Mouse (Mus musculus) bone marrow, adult 2 months (tissue): ENCODE measurements at regions not wholly inside any gene's neighbourhood (a gene's known extent, or its start where the extent isn't known, plus 50 kb on each side); places are given as distances from the start of the nearest gene placed in this dataset.

Source experiments
- H3K27ac ChIP-seq: fragments of 200-500 bp; 2 replicates; pipeline ENCODE4 v1.5.1; 2012; ENCODE audit warnings: low read depth, mild to moderate bottlenecking, control low read depth, inconsistent platforms, low read length; ENCODE audit not compliant: control insufficient read depth, poor library complexity, insufficient read depth
- H3K4me1 ChIP-seq: fragments of 200-500 bp; 2 replicates; pipeline ENCODE4 v1.6.1; 2011; ENCODE audit warnings: low read length; ENCODE audit not compliant: control insufficient read depth, insufficient read depth
- H3K4me3 ChIP-seq: fragments of 200-500 bp; replicated peaks from 2 replicates; pipeline ENCODE3; 2011; ENCODE audit warnings: mild to moderate bottlenecking, low read depth, low read length, control low read depth; ENCODE audit not compliant: control insufficient read depth
- CTCF ChIP-seq: fragments of 200-500 bp; IDR thresholded peaks from 2 replicates; pipeline ENCODE4 v1.5.1; 2011; ENCODE audit warnings: low read length, control low read depth; ENCODE audit not compliant: control insufficient read depth, insufficient read depth
- POLR2A ChIP-seq: fragments of 200-500 bp; IDR thresholded peaks from 2 replicates; pipeline ENCODE4 v1.6.1; 2011; ENCODE audit warnings: low read depth, mild to moderate bottlenecking, control low read depth, low read length, borderline replicate concordance; ENCODE audit not compliant: control insufficient read depth
- WGBS: fragments of 180-500 bp; shearing (Covaris S2); methylation state at CpG from one replicate; pipeline ENCODE4 v1.1.7; 2018; 5-methylcytosine and 5-hydroxymethylcytosine counted together

- no peaks in the 10 kb centered on the region for H3K4me1 ChIP-seq
- H3K27ac ChIP-seq, result no peak overlapping the region
- no peak overlapping the region for H3K4me3 ChIP-seq
- no peak for TF ChIP-seq POLR2A
- no peak for TF ChIP-seq CTCF
- 81% methylated on average over 4 of the region's 4 CpGs for WGBS
These were observed 508.8 kb downstream of the Pdcd6ip start for GRCm38 (mm10) chr9:113199241-113199640.

GRCm38 (mm10) chr9:113195556-113195955 is 512.5 kb downstream of the Pdcd6ip start:
- WGBS, result 70% methylated on average over 4 of the region's 4 CpGs
- no peak overlapping the region for H3K27ac ChIP-seq
- no peak overlapping the region for H3K4me3 ChIP-seq
- TF ChIP-seq POLR2A (no peak), CTCF (no peak)
- H3K4me1 ChIP-seq, result no peaks in the 10 kb centered on the region

- Histone ChIP-seq H3K27ac (no peak overlapping the region), H3K4me3 (no peak overlapping the region), H3K4me1 (no peaks in the 10 kb centered on the region)
- 37% methylated on average over 3 of the region's 3 CpGs for WGBS
- TF ChIP-seq CTCF (no peak), POLR2A (no peak)
These were observed 515.3 kb downstream of the Pdcd6ip start for GRCm38 (mm10) chr9:113192773-113193172.

- Histone ChIP-seq H3K27ac (no peak overlapping the region), H3K4me1 (no peaks in the 10 kb centered on the region), H3K4me3 (no peak overlapping the region)
- 77% methylated on average over 3 of the region's 3 CpGs for WGBS
- TF ChIP-seq CTCF (no peak), POLR2A (no peak)
These were observed 516.9 kb downstream of the Pdcd6ip start for GRCm38 (mm10) chr9:113191163-113191562.

- WGBS, result 70% methylated on average over 8 of the region's 8 CpGs
- TF ChIP-seq CTCF (no peak), POLR2A (no peak)
- H3K27ac ChIP-seq, result no peak overlapping the region
- no peak overlapping the region for H3K4me3 ChIP-seq
- no peaks in the 10 kb centered on the region for H3K4me1 ChIP-seq
These were observed 526.9 kb downstream of the Pdcd6ip start for GRCm38 (mm10) chr9:113181182-113181581.

GRCm38 (mm10) chr9:113177918-113178235 is 530.2 kb downstream of the Pdcd6ip start:
- no peaks in the 10 kb centered on the region for H3K4me1 ChIP-seq
- H3K4me3 ChIP-seq, result no peak overlapping the region
- WGBS, result 85% methylated on average over 4 of the region's 4 CpGs
- TF ChIP-seq POLR2A (no peak), CTCF (no peak)
- H3K27ac ChIP-seq, result no peak overlapping the region

- 43% methylated on average over 15 of the region's 15 CpGs for WGBS
- no peaks in the 10 kb centered on the region for H3K4me1 ChIP-seq
- TF ChIP-seq CTCF (no peak), POLR2A (no peak)
- no peak overlapping the region for H3K27ac ChIP-seq
- H3K4me3 ChIP-seq, result no peak overlapping the region
These were observed 530.7 kb downstream of the Pdcd6ip start for GRCm38 (mm10) chr9:113177181-113177917.

GRCm38 (mm10) chr9:113171767-113172405 is 536.2 kb downstream of the Pdcd6ip start:
- no peak overlapping the region for H3K27ac ChIP-seq
- TF ChIP-seq POLR2A (no peak), CTCF (no peak)
- WGBS, result 62% methylated on average over 5 of the region's 5 CpGs
- no peak overlapping the region for H3K4me3 ChIP-seq
- no peaks in the 10 kb centered on the region for H3K4me1 ChIP-seq
